Mouse (Mus musculus) forebrain, postnatal 0 days (tissue): ENCODE data around the gene Tenm3. TPM values are rescaled to one million over a fixed set of nuclear protein-coding genes. Genes with fewer than 3 reads are reported as not detected.

Source experiments
- ATAC-seq: fragments of 200-750 bp; cut with Nextera tagmentation; 2 replicates; pipeline ENCODE4 v1.8.0; 2017; ENCODE audit warnings: mild to moderate bottlenecking, moderate library complexity
- DNase-seq: peaks from one replicate; pipeline ENCODE4 v3.0.0-alpha.2; 2015
- H3K27ac ChIP-seq: fragments of 300-500 bp; sonication (generic); 2 replicates; pipeline ENCODE4 v1.5.1; 2014; ENCODE audit warnings: low read depth, mild to moderate bottlenecking, antibody characterized with exemption, low read length, moderate library complexity, mixed read lengths
- H3K27me3 ChIP-seq: fragments of 300-500 bp; sonication (generic); 2 replicates; pipeline ENCODE4 v1.6.1; 2014; ENCODE audit warnings: mild to moderate bottlenecking, low read length, mixed read lengths; ENCODE audit not compliant: insufficient read depth
- H3K36me3 ChIP-seq: fragments of 300-500 bp; sonication (generic); 2 replicates; pipeline ENCODE4 v1.6.1; 2014; ENCODE audit warnings: mild to moderate bottlenecking, moderate library complexity; ENCODE audit not compliant: insufficient read depth
- H3K4me1 ChIP-seq: fragments of 300-500 bp; sonication (generic); 2 replicates; pipeline ENCODE4 v1.6.1; 2014; ENCODE audit warnings: antibody characterized with exemption; ENCODE audit not compliant: insufficient read depth
- H3K4me2 ChIP-seq: fragments of 300-500 bp; sonication (generic); 2 replicates; pipeline ENCODE4 v1.6.1; 2014; ENCODE audit warnings: low read depth, mild to moderate bottlenecking, moderate library complexity
- H3K4me3 ChIP-seq: fragments of 300-500 bp; sonication (generic); 2 replicates; pipeline ENCODE4 v1.5.1; 2014; ENCODE audit warnings: low read depth, low read length, mixed read lengths
- H3K9ac ChIP-seq: fragments of 300-500 bp; sonication (generic); 2 replicates; pipeline ENCODE4 v1.6.1; 2014; ENCODE audit warnings: mild to moderate bottlenecking
- H3K9me3 ChIP-seq: fragments of 300-500 bp; sonication (generic); 2 replicates; pipeline ENCODE4 v1.6.1; 2016; ENCODE audit warnings: low read length
- CTCF ChIP-seq: sonication (generic); IDR thresholded peaks from 2 replicates; pipeline ENCODE4 v1.5.1; 2016; ENCODE audit warnings: antibody characterized with exemption, control low read depth, low read depth
- WGBS: fragments of 180-500 bp; shearing (Covaris S2); extraction: QIAGEN DNeasy Blood & Tissue Kit; methylation state at CpG from one replicate; pipeline ENCODE4 v1.1.7; 2014; 5-methylcytosine and 5-hydroxymethylcytosine counted together
- polyA plus RNA-seq: library from polyadenylated mRNA; unstranded; fragments of >200 nt; fragmentation: Nextera tagmentation; extraction: Ambion mirVana; gene quantifications from 2 replicates; pipeline ENCODE4 v1.2.1, GENCODE M21; 2015
- total RNA-seq: library from RNA; depleted of rRNA; stranded (reverse); fragments of >200 nt; gene quantifications from 2 replicates; pipeline ENCODE4 v1.2.3, GENCODE M21; 2014

Tenm3 gene
- total and polyA plus RNA-seq, 2 experiments from 2014 or later = 21.6 to 111 TPM

- H3K36me3 ChIP-seq = no peaks in the 10 kb centered on the region
- H3K27me3 ChIP-seq = no peaks in the 10 kb centered on the region
- TF ChIP-seq CTCF = no peak
- H3K9ac ChIP-seq = no peak overlapping the region
- H3K4me1 ChIP-seq = peaks cover 7% of the 10 kb centered on the region; the same call in 1 of the 2 replicates
- whole genome bisulfite sequencing = 94% methylated on average over 10 of the region's 10 CpGs
- H3K4me3 ChIP-seq = no peak overlapping the region
- H3K27ac ChIP-seq = no peak overlapping the region
- ATAC-seq (no peak), DNase-seq (no peak)
- H3K9me3 ChIP-seq = no peaks in the 10 kb centered on the region
- no peak overlapping the region for H3K4me2 ChIP-seq
Observed at GRCm38 (mm10) chr8:48317498-48317897, 526.3 kb downstream of the Tenm3 start.

DNA sequence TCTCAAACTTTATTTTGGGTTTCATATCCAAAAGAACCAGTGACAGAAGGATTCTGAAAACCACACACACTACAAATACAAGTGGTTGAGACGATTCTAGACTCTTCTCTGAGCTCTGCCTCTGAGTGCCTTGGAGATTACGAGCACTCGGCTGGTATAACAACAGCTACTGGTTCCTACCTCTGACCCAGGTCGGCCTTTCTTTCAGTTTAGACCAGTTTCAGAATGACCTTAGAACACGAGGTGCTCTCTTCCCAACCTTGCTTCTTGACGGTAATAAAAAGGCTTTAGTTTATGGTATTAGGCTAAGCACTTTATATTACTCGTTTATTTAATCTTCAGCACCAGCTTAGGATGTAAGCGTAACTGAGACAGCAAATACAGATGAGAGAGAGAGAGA is 528.1 kb downstream of the Tenm3 start:
- Histone ChIP-seq H3K36me3 (no peaks in the 10 kb centered on the region), H3K27ac (no peak overlapping the region), H3K9ac (no peak overlapping the region), H3K9me3 (no peaks in the 10 kb centered on the region), H3K4me1 (peaks cover 22% of the 10 kb centered on the region), H3K4me3 (no peak overlapping the region), H3K27me3 (no peaks in the 10 kb centered on the region), H3K4me2 (no peak overlapping the region)
- 87% methylated on average over 8 of the region's 8 CpGs for WGBS
- DNase-seq = no peak
- no peak for ATAC-seq
- TF ChIP-seq CTCF = no peak

GRCm38 (mm10) chr8:48313985-48314368 is 529.8 kb downstream of the Tenm3 start:
- ATAC-seq (peak; percentile 17; the same call in 1 of the 2 replicates), DNase-seq (no peak)
- Histone ChIP-seq H3K9ac (no peak overlapping the region), H3K27ac (no peak overlapping the region), H3K4me1 (peaks cover 36% of the 10 kb centered on the region), H3K4me3 (no peak overlapping the region), H3K4me2 (no peak overlapping the region), H3K36me3 (no peaks in the 10 kb centered on the region), H3K9me3 (no peaks in the 10 kb centered on the region), H3K27me3 (no peaks in the 10 kb centered on the region)
- no peak for TF ChIP-seq CTCF
- WGBS = 39% methylated on average over 5 of the region's 5 CpGs

DNA sequence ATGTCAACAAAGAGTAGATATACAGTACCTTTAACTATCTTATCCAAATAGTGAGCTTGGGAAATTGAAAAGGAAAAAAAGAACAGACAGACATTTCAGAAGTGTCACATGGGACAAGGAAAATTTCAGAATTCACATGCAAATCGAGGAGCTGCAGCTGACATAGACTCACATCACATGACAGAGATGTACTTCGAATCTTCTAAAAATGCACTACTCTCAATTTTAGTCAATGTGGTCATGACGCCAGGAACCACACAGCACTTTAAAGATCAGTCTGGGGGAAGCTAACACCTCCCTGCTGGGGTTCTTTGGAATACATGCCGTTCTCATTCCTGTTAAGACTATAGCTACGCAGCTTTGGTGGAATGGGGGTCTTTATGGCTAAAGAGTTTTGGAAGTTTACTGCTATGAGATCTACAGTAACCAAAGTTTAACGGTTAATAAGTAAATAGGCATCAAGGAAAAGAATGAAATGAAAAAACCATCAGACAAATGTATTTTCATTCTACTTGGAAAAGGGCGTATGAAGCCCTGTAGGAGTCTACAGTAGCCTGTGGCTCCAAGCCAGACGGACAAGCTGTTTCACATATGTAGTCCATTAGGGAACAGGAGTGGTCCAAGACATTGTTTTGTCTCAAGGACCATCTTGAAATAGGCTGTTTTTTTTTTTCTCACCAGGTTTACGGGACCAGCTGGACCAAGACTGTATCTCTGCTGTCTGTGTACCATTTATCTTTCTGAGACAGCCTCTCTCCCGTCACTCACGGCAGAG is 530.4 kb downstream of the Tenm3 start:
- H3K27ac ChIP-seq = no peak overlapping the region
- ATAC-seq (peak; percentile 59; the same call in 1 of the 2 replicates), DNase-seq (peak; percentile 48)
- no peak overlapping the region for H3K9ac ChIP-seq
- WGBS = 44% methylated on average over 11 of the region's 11 CpGs
- no peak overlapping the region for H3K4me3 ChIP-seq
- H3K36me3 ChIP-seq = no peaks in the 10 kb centered on the region
- no peaks in the 10 kb centered on the region for H3K9me3 ChIP-seq
- no peaks in the 10 kb centered on the region for H3K27me3 ChIP-seq
- TF ChIP-seq CTCF = no peak
- H3K4me2 ChIP-seq = no peak overlapping the region
- H3K4me1 ChIP-seq = peaks cover 37% of the 10 kb centered on the region

GRCm38 (mm10) chr8:48311706-48312105 is 532.0 kb downstream of the Tenm3 start:
- H3K27me3 ChIP-seq = no peaks in the 10 kb centered on the region

DNA sequence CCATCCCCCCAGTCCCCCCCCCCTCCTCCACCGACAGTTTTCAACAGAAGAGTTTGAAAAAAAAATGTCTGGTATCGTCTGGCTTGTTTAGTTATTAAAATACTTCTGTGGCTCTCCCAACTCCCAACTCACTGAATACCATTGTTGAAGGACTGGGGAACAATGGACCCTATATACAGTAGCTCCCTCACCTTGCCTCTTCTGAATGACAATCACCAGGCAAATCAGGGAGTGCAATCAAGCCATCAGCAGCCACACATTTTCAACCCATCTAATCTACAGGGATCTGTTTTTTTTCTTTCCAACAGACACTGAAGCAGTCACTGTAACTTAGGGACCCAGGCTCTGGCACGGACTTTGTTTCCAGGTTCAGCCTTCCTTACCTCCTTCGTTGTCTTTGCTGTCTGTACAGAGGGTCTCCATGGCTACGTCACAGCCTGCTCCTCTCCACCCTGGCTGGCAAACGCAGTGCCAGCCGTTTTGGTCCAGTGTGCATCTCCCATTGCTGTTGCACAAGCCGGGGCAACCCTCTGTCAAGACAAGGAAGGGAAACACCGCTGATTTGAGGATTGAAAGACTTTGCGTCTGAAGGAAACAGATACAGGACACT is 533.4 kb downstream of the Tenm3 start:
- H3K27ac ChIP-seq = peak overlapping the region; percentile 16; the same call in 1 of the 2 replicates
- ATAC-seq (peak; percentile 15), DNase-seq (peak; percentile 21)
- no peak overlapping the region for H3K4me2 ChIP-seq
- no peaks in the 10 kb centered on the region for H3K36me3 ChIP-seq
- H3K9me3 ChIP-seq = no peaks in the 10 kb centered on the region
- H3K9ac ChIP-seq = no peak overlapping the region
- no peak for TF ChIP-seq CTCF
- 20% methylated on average over 10 of the region's 10 CpGs for WGBS
- H3K27me3 ChIP-seq = no peaks in the 10 kb centered on the region
- no peak overlapping the region for H3K4me3 ChIP-seq
- H3K4me1 ChIP-seq = peaks cover 37% of the 10 kb centered on the region

More at GRCm38 (mm10) chr8:48311706-48312105, 532.0 kb downstream of the Tenm3 start:
- Histone ChIP-seq H3K4me1 (peaks cover 37% of the 10 kb centered on the region), H3K9me3 (no peaks in the 10 kb centered on the region), H3K9ac (no peak overlapping the region), H3K4me3 (no peak overlapping the region), H3K4me2 (no peak overlapping the region), H3K36me3 (no peaks in the 10 kb centered on the region), H3K27ac (peak overlapping the region; percentile 46; the same call in 1 of the 2 replicates)
- no peak for TF ChIP-seq CTCF
- peak; percentile 45 for DNase-seq
- ATAC-seq = no peak
- WGBS = 41% methylated on average over 3 of the region's 3 CpGs

GRCm38 (mm10) chr8:48309191-48309987 is 534.4 kb downstream of the Tenm3 start:
- 32% methylated on average over 16 of the region's 16 CpGs for WGBS
- no peak overlapping the region for H3K4me3 ChIP-seq
- TF ChIP-seq CTCF = no peak
- H3K27me3 ChIP-seq = no peaks in the 10 kb centered on the region
- no peak overlapping the region for H3K27ac ChIP-seq
- no peak overlapping the region for H3K9ac ChIP-seq
- H3K9me3 ChIP-seq = no peaks in the 10 kb centered on the region
- no peak overlapping the region for H3K4me2 ChIP-seq
- peaks cover 37% of the 10 kb centered on the region for H3K4me1 ChIP-seq
- ATAC-seq = no peak
- no peak for DNase-seq
- H3K36me3 ChIP-seq = no peaks in the 10 kb centered on the region
